16 mouse cellular contexts compared by ENCODE assay signal in the genomic region with DNA sequence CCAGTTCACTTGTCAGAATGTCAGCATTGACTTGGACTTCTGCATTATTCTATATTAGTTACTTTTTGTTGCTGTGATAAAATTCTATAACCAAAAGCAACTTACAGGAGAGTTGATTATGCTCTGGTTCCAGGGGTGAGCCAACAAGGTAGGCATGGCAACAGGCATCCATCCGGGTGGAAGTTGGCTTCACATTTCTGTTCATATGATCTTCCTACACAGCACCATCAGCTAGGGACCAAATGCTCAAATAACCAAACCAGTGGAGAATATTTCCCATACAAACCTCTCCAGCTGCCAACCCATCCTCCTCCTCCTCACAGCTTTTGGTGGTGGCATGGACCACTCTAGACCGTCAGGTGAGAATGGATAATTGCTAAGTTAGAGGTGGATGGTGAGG. TPM values are rescaled to one million over a fixed set of nuclear protein-coding genes. Genes with fewer than 3 reads are reported as not detected.
DNase-seq lines count a peak whose midpoint lies in the region; TF ChIP-seq lines count a peak whose summit lies in the region.
"Had no signal": no experiment of that assay in that cellular context is flagged by ENCODE, and none has a peak within 500 bp of the region (broad histone marks: within the 10 kb centered on the region; RNA-seq: fewer than 3 reads in every experiment).

No protein-coding gene starts in this region.

- TF ChIP-seq CTCF in layer of hippocampus, adult 2 months (conservative IDR thresholded peaks at IDR 0.05) = no peak

- DNase-seq in layer of hippocampus, adult 11-12 months (ENCODE audit: low spot score) = peak; percentile 41
- no peak for DNase-seq in layer of hippocampus, postnatal 14 days (ENCODE audit: low spot score in 2 of 2)
- DNase-seq in layer of hippocampus, adult 2 months (ENCODE audit: low spot score in 2 of 2) = peak in 1 of 2 experiments; percentile 32
- DNase-seq in layer of hippocampus, postnatal 10 days (ENCODE audit: low spot score in 2 of 2) = no peak
- peak; percentile 51 for DNase-seq in layer of hippocampus, adult 9-11 months
- DNase-seq in layer of hippocampus, adult 9-10 months (ENCODE audit: low spot score) = no peak
- DNase-seq: adrenal gland, adult 2 months; adrenal gland, adult 8-10 months; adrenal gland, postnatal 10 days; adrenal gland, postnatal 14 days; adrenal gland, postnatal 25 days; adrenal gland, postnatal 36 days; B cell, adult 2 months; cerebellum, adult 11 months; cerebellum, adult 11-12 months; cerebellum, adult 18-20 months had no signal

- peak overlapping the region; percentile 64 for H3K27ac ChIP-seq in layer of hippocampus, adult 2 months

- H3K4me3 ChIP-seq in layer of hippocampus, adult 2 months = peak overlapping the region; percentile 15; the same call in 1 of the 2 replicates

RNA-seq across cellular contexts. Expression of gene Spred2, which starts 51.9 kb away (rescaled TPM):
- 10 to 100 TPM; 82.5 to 88.9 TPM for total RNA-seq in layer of hippocampus, postnatal 14 days (2021)
- 10 to 100 TPM; 88.2 to 89.4 TPM for total RNA-seq in layer of hippocampus, adult 2 months (2021)
- total RNA-seq in layer of hippocampus, postnatal 10 days (2021) = 10 to 100 TPM; 79.2 to 82.6 TPM

Comparison
In these comparisons a context has a peak if more than half of its experiments do, and no peak if none do; other contexts are left out.
1. DNase-seq: peak in layer of hippocampus, adult 11-12 months (single experiment) and layer of hippocampus, adult 9-11 months (single experiment); none in layer of hippocampus, postnatal 14 days (0 of 2), layer of hippocampus, postnatal 10 days (0 of 2) and layer of hippocampus, adult 9-10 months (single experiment).